1 mouse cellular context compared by ENCODE assay signal in the genomic region with DNA sequence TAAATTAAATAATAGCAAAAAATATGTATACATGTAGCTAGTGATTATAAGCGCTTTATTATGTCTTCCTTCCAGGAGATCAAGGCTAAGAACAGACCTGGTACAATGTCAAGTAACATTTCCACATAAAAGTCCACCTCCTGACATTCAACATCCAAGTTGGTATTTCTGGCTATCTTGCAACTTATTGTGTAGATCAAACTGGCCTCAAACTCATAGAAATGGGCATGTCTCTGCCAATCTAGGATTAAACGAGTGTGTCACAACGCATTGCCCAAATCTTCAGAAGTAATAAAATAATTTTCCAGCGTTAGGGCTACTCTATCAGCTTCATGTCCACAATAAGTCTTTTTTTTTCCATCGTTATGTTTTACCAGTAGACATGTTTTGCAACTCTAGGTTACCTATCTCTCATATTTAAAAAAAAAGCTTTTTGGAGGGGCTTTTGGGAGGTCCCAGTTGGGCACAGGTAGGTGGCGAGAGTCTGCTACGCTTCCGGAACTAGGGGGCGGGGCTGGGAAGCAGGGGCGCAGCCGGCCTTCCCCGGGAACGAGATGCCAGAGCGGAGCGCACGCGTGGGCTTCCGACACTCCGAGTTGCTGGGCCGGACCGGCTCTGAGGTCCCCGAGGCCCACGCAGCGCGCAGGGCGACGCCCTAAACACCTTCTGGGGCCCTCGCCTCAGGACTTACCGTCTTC.
TF ChIP-seq lines count a peak whose summit lies in the region.

No protein-coding gene starts in this region.

TF ChIP-seq in CH12.LX, 34 proteins besides CTCF, POLR2A, EP300 and RAD21 (continued from another document):
- TF ChIP-seq TBP (conservative IDR thresholded peaks at IDR 0.05; ENCODE audit: low read depth, low read length) (no peak), SMC3 (IDR thresholded peaks at IDR 0.05; ENCODE audit: low read depth, low read length) (no peak), SIN3A (IDR thresholded peaks at IDR 0.05; ENCODE audit: low read length) (0 out of 2 replicates have a peak, but pooled peaks have one; percentile 43), MAZ (IDR thresholded peaks at IDR 0.05; ENCODE audit: low read depth, low read length) (peak; percentile 80; the same call in 1 of the 2 replicates), NELFE (IDR thresholded peaks at IDR 0.05; ENCODE audit: low read depth, low read length) (no peak), KAT2A (IDR thresholded peaks at IDR 0.05; ENCODE audit: insufficient replicate concordance, low read length) (no peak)
